Mouse (Mus musculus): ENCODE measurements around the gene Mpp3.

GRCm38 (mm10) chr11:101972651-101973050 is 55.6 kb downstream of the Mpp3 start:
- TF ChIP-seq E2F4 (IDR thresholded peaks at IDR 0.05; ENCODE audit: insufficient replicate concordance, low read depth, low read length) (no peak), MXI1 (IDR thresholded peaks at IDR 0.05; ENCODE audit: low read depth, low read length) (no peak), CHD2 (IDR thresholded peaks at IDR 0.05; ENCODE audit: low read length) (no peak), MAZ (IDR thresholded peaks at IDR 0.05; ENCODE audit: low read depth, low read length) (no peak), EP300 (IDR thresholded peaks at IDR 0.05; ENCODE audit: low read length) (no peak), ETS1 (conservative IDR thresholded peaks at IDR 0.05; ENCODE audit: low read depth, low read length) (no peak), ZNF384 (IDR thresholded peaks at IDR 0.05; ENCODE audit: low read depth, low read length) (no peak)

Measured in CH12.LX (cell line).